Mouse (Mus musculus) embryonic facial prominence, embryonic 11.5 days (tissue): ENCODE measurements around the gene Zfp672. TPM values are rescaled to one million over a fixed set of nuclear protein-coding genes. Genes with fewer than 3 reads are reported as not detected.

Experiments used
- ATAC-seq: fragments of 200-750 bp; cut with Nextera tagmentation; replicated peaks from 2 replicates; pipeline ENCODE4 v1.8.0; 2017; ENCODE audit warnings: low read depth; ENCODE audit not compliant: insufficient number of reproducible peaks, low FRiP score, low TSS enrichment
- DNase-seq: peaks from one replicate; pipeline ENCODE4 v3.0.0-alpha.2; 2015; ENCODE audit warnings: low spot score
- H3K27ac ChIP-seq: fragments of 300-500 bp; sonication (generic); replicated peaks from 2 replicates; pipeline ENCODE4 v1.5.1; 2014; ENCODE audit warnings: mild to moderate bottlenecking, low read depth, low read length, control low read depth
- H3K27me3 ChIP-seq: fragments of 300-500 bp; sonication (generic); 2 replicates; pipeline ENCODE4 v1.6.1; 2014; ENCODE audit warnings: mild to moderate bottlenecking, low read length, moderate library complexity, mixed read lengths; ENCODE audit not compliant: control insufficient read depth, insufficient read depth
- H3K36me3 ChIP-seq: fragments of 300-500 bp; sonication (generic); replicated peaks from 2 replicates; pipeline ENCODE4 v1.6.1; 2014; ENCODE audit warnings: low read depth, mild to moderate bottlenecking, low read length, moderate library complexity, mixed read lengths; ENCODE audit not compliant: control insufficient read depth, insufficient read depth
- H3K4me1 ChIP-seq: fragments of 300-500 bp; sonication (generic); 2 replicates; pipeline ENCODE4 v1.6.1; 2014; ENCODE audit warnings: low read length, mixed read lengths; ENCODE audit not compliant: control insufficient read depth, insufficient read depth
- H3K4me2 ChIP-seq: fragments of 300-500 bp; sonication (generic); 2 replicates; pipeline ENCODE4 v1.6.1; 2014; ENCODE audit warnings: low read depth, mild to moderate bottlenecking, control low read depth, low read length, moderate library complexity
- H3K4me3 ChIP-seq: fragments of 300-500 bp; sonication (generic); 2 replicates; pipeline ENCODE4 v1.5.1; 2014; ENCODE audit warnings: low read depth, low read length, control low read depth
- H3K9ac ChIP-seq: fragments of 300-500 bp; sonication (generic); replicated peaks from 2 replicates; pipeline ENCODE4 v1.6.1; 2014; ENCODE audit warnings: mild to moderate bottlenecking, control low read depth, low read length
- H3K9me3 ChIP-seq: fragments of 300-500 bp; sonication (generic); replicated peaks from 2 replicates; pipeline ENCODE4 v1.6.1; 2016; ENCODE audit warnings: mild to moderate bottlenecking, low read length, inconsistent platforms, mixed read lengths; ENCODE audit not compliant: control insufficient read depth
- WGBS: fragments of 180-500 bp; shearing (Covaris S2); extraction: QIAGEN DNeasy Blood & Tissue Kit; methylation state at CpG from one replicate; pipeline ENCODE4 v1.1.7; 2014; 5-methylcytosine and 5-hydroxymethylcytosine counted together
- polyA plus RNA-seq: library from polyadenylated mRNA; unstranded; fragments of >200 nt; fragmentation: Nextera tagmentation; extraction: Ambion mirVana; gene quantifications from 2 replicates; pipeline ENCODE4 v1.2.1, GENCODE M21; 2014

Gene Zfp672
- polyA plus RNA-seq, 1 experiment from 2014 or later: 24.4 TPM

- Histone ChIP-seq H3K27me3 (no peaks in the 10 kb centered on the region), H3K9me3 (no peaks in the 10 kb centered on the region), H3K4me2 (no peak overlapping the region), H3K27ac (no peak overlapping the region), H3K4me3 (no peak overlapping the region), H3K36me3 (no peaks in the 10 kb centered on the region), H3K9ac (no peak overlapping the region), H3K4me1 (no peaks in the 10 kb centered on the region)
- ATAC-seq (no peak), DNase-seq (no peak)
- WGBS: 52% methylated on average over 4 of the region's 4 CpGs
Observed at GRCm38 (mm10) chr11:58292791-58293190, 37.3 kb downstream of the Zfp672 start.

DNA sequence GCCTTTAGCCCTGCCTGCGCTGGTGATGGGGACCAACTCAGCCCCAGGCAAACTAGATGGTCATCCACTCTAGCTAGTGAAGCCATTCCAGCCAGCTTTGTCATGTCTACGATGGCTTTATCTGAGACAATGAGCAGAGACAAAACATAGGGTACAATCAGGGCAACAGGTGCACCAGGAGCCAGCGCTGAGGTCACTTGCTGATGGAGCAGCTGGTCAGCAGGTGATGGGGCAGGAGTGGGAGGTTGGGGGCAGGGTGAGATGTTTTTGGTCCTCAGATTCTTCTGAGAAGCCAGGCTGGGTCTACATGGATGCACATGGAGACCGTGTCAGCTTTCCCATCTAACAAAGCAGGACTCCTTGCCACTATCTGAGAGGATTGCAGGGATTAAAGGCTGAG lies 39.3 kb downstream of the Zfp672 start:
- Histone ChIP-seq H3K4me3 (no peak overlapping the region), H3K36me3 (no peaks in the 10 kb centered on the region), H3K9me3 (no peaks in the 10 kb centered on the region), H3K27me3 (no peaks in the 10 kb centered on the region), H3K9ac (no peak overlapping the region), H3K4me2 (no peak overlapping the region), H3K4me1 (no peaks in the 10 kb centered on the region), H3K27ac (no peak overlapping the region)
- 85% methylated on average over 4 of the region's 4 CpGs for WGBS
- no peak for ATAC-seq
- no peak for DNase-seq

GRCm38 (mm10) chr11:58289992-58290682 lies 40.0 kb downstream of the Zfp672 start:
- H3K4me1 ChIP-seq: no peaks in the 10 kb centered on the region
- no peaks in the 10 kb centered on the region for H3K27me3 ChIP-seq
- H3K36me3 ChIP-seq: no peaks in the 10 kb centered on the region
- H3K4me2 ChIP-seq: no peak overlapping the region
- H3K9me3 ChIP-seq: no peaks in the 10 kb centered on the region
- no peak overlapping the region for H3K4me3 ChIP-seq
- WGBS: 75% methylated on average over 9 of the region's 9 CpGs
- H3K9ac ChIP-seq: no peak overlapping the region
- H3K27ac ChIP-seq: no peak overlapping the region
- no peak for ATAC-seq
- no peak for DNase-seq

- Histone ChIP-seq H3K4me3 (no peak overlapping the region), H3K9me3 (no peaks in the 10 kb centered on the region), H3K4me2 (no peak overlapping the region), H3K36me3 (no peaks in the 10 kb centered on the region), H3K27me3 (no peaks in the 10 kb centered on the region), H3K27ac (no peak overlapping the region), H3K9ac (no peak overlapping the region), H3K4me1 (no peaks in the 10 kb centered on the region)
- DNase-seq (no peak), ATAC-seq (no peak)
- 86% methylated on average over 5 of the region's 5 CpGs for WGBS
Observed at GRCm38 (mm10) chr11:58282518-58282917, 47.6 kb downstream of the Zfp672 start.

- no peaks in the 10 kb centered on the region for H3K4me1 ChIP-seq
- no peak for ATAC-seq
- H3K9me3 ChIP-seq: no peaks in the 10 kb centered on the region
- DNase-seq: no peak
- H3K4me3 ChIP-seq: no peak overlapping the region
- 88% methylated on average over 13 of the region's 13 CpGs for WGBS
- no peak overlapping the region for H3K4me2 ChIP-seq
- H3K9ac ChIP-seq: no peak overlapping the region
- no peak overlapping the region for H3K27ac ChIP-seq
- H3K36me3 ChIP-seq: no peaks in the 10 kb centered on the region
- H3K27me3 ChIP-seq: no peaks in the 10 kb centered on the region
Observed at GRCm38 (mm10) chr11:58281970-58282496, 48.1 kb downstream of the Zfp672 start.

DNA sequence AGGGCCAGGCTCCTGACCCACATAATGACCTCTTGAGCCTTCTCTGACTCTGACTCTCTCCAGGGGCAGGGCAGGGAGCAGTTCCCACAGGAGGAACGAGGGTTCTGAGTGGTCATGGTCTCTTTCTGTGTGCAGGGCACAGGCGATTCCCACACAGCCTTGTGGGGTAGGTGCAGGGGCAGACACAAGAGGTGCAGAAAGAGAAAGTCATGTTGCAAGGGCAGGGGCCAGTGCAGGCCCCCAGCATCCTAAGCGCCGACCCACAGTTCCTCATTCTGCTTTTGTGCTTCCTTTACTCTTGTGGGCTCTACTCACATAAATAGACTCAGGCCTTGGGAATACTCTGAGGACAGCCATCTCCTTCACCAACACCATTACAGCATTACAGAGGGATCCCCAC lies 54.4 kb downstream of the Zfp672 start:
- Histone ChIP-seq H3K9ac (no peak overlapping the region), H3K9me3 (no peaks in the 10 kb centered on the region), H3K27me3 (no peaks in the 10 kb centered on the region), H3K36me3 (no peaks in the 10 kb centered on the region), H3K4me2 (no peak overlapping the region), H3K4me1 (no peaks in the 10 kb centered on the region), H3K27ac (no peak overlapping the region), H3K4me3 (no peak overlapping the region)
- ATAC-seq (no peak), DNase-seq (no peak)
- 59% methylated on average over 4 of the region's 4 CpGs for WGBS

GRCm38 (mm10) chr11:58274572-58274971 lies 55.6 kb downstream of the Zfp672 start, which contains the start of gene 4930438A08Rik:
Gene 4930438A08Rik (plus strand): TSS chr11:58274799.
- Histone ChIP-seq H3K4me2 (no peak within 1 kb of the TSS), H3K36me3 (no peaks in the 10 kb centered on the region), H3K9me3 (no peaks in the 10 kb centered on the region), H3K27ac (no peak within 1 kb of the TSS), H3K27me3 (no peaks in the 10 kb centered on the region), H3K9ac (no peak within 1 kb of the TSS), H3K4me3 (no peak within 1 kb of the TSS), H3K4me1 (no peaks in the 10 kb centered on the region)
- 41% methylated on average over 2 of the region's 2 CpGs for WGBS
- DNase-seq (no peak), ATAC-seq (no peak)

GRCm38 (mm10) chr11:58268285-58268684 lies 61.9 kb downstream of the Zfp672 start:
- 84% methylated on average over 3 of the region's 3 CpGs for WGBS
- no peak for DNase-seq
- no peak for ATAC-seq
- H3K4me3 ChIP-seq: no peak overlapping the region
- no peaks in the 10 kb centered on the region for H3K36me3 ChIP-seq
- H3K27me3 ChIP-seq: no peaks in the 10 kb centered on the region
- no peak overlapping the region for H3K9ac ChIP-seq
- H3K4me1 ChIP-seq: no peaks in the 10 kb centered on the region
- no peak overlapping the region for H3K27ac ChIP-seq
- H3K4me2 ChIP-seq: no peak overlapping the region
- no peaks in the 10 kb centered on the region for H3K9me3 ChIP-seq
